Comparison of ENCODE assay signal across 11 mouse cellular contexts in the genomic region with DNA sequence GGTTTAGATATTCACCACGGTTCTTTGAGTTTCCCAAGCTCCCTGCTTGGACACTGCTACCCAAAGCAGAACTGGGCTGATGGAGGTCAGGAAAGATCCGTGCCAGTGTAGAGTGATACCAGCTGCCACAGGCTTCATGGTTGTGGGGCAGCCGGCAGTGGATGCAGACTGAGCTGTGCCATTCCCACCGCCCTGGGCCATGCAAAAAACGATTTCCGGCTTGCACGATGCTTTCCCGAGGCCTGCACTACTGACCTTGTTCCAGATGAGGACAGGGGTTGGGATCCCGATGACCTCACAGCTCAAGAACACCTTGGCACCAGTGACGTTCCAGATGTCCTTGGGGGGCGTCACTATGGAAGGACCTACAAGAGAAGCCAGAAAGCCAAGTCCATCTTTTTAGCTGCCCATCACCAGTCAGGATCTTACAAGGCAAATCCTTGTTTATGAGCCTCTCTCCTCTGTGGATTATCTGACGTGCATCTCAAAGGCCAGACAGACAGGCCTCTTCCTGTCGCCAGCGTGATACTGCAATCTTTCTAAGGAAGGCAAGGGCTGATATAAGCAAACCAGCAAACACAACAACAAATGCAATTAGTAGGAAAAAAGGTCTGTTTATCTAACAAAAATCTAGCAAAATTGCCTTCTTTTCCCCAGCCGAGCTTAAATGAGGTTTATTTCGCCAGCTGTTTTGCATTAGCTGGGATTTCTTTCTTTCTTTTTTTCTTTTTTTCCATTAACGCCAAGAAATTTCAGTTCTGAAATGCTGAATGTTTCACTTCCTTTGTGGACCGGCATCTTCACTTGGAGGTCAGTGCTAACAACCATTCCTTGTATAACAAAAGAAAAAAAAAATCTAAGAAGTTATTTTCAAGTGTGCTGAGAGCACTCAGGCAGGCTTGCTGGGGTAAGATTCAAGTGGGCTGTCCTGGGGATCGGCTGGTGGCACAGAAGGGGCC. TPM values are rescaled to one million over a fixed set of nuclear protein-coding genes. Genes with fewer than 3 reads are reported as not detected.
DNase-seq lines count a peak whose midpoint lies in the region; ATAC-seq and TF ChIP-seq lines count a peak whose summit lies in the region.
"Had no signal": no experiment of that assay in that cellular context is flagged by ENCODE, and none has a peak within 500 bp of the region (broad histone marks: within the 10 kb centered on the region; RNA-seq: fewer than 3 reads in every experiment).

No protein-coding gene starts in this region.

- 60% methylated on average over 19 of the region's 19 CpGs for WGBS in lung, embryonic 14.5 days
- 47% methylated on average over 19 of the region's 19 CpGs for WGBS in lung, adult 2 months
- WGBS in intestine, embryonic 15.5 days: 69% methylated on average over 19 of the region's 19 CpGs

- H3ac ChIP-seq in myocyte (ENCODE audit: control insufficient read depth, insufficient read length): no peak overlapping the region

- intact Hi-C loops in heart, postnatal 10 days (cut with DNase I): loop anchor here (1.0 to 10.0 kb wide), 3 partner anchors 52 to 219 kb away; a partner anchor contains a TSS

- H3K27me3 ChIP-seq in lung, embryonic 14.5 days (ENCODE audit: insufficient read depth, low read length): no peaks in the 10 kb centered on the region
- no peaks in the 10 kb centered on the region for H3K27me3 ChIP-seq in intestine, embryonic 15.5 days (replicated peaks)
- H3K27me3 ChIP-seq in myocyte (ENCODE audit: control insufficient read depth, insufficient read depth, insufficient read length): no peaks in the 10 kb centered on the region

- H3K9ac ChIP-seq in lung, embryonic 14.5 days: no peak overlapping the region
- no peak overlapping the region for H3K9ac ChIP-seq in intestine, embryonic 15.5 days
- H3K9ac ChIP-seq: forebrain, postnatal 0 days had no signal

- no peak for TF ChIP-seq CTCF in lung, embryonic 14.5 days (IDR thresholded peaks at IDR 0.05; ENCODE audit: low read depth)
- TF ChIP-seq CTCF in lung, adult 2 months (IDR thresholded peaks at IDR 0.05; ENCODE audit: insufficient read depth, low read length): no peak

- no peaks in the 10 kb centered on the region for H3K79me2 ChIP-seq in myocyte (ENCODE audit: control insufficient read depth, insufficient read depth)

- no peak for TF ChIP-seq POLR2A in lung, adult 2 months (IDR thresholded peaks at IDR 0.05; ENCODE audit: borderline replicate concordance, extremely low read depth, low read depth, low read length)
- TF ChIP-seq POLR2A in myocyte (IDR thresholded peaks at IDR 0.05; ENCODE audit: insufficient read length, low read depth): no peak

- no peak overlapping the region for H3K4me2 ChIP-seq in lung, embryonic 14.5 days
- H3K4me2 ChIP-seq in intestine, embryonic 15.5 days (replicated peaks): no peak overlapping the region
- peak overlapping the region; percentile 63 for H3K4me2 ChIP-seq in myocyte (ENCODE audit: low read depth)

- H3K4me3 ChIP-seq in lung, embryonic 14.5 days (ENCODE audit: low read depth, low read length): no peak overlapping the region
- no peak overlapping the region for H3K4me3 ChIP-seq in lung, adult 2 months (replicated peaks; ENCODE audit: extremely low read depth, low read depth, low read length)
- H3K4me3 ChIP-seq in intestine, embryonic 15.5 days (replicated peaks): no peak overlapping the region
- no peak overlapping the region for H3K4me3 ChIP-seq in myocyte
- H3K4me3 ChIP-seq: midbrain, embryonic 12.5 days had no signal

- H3K27ac ChIP-seq in lung, embryonic 14.5 days (ENCODE audit: low read depth): peak overlapping the region; percentile 40; the same call in 1 of the 2 replicates
- peak overlapping the region; percentile 28; the same call in 1 of the 2 replicates for H3K27ac ChIP-seq in intestine, embryonic 15.5 days
- H3K27ac ChIP-seq: midbrain, embryonic 12.5 days had no signal

- peak; percentile 89 for DNase-seq in heart, adult 11 months
- DNase-seq in heart, postnatal 10 days: no peak
- no peak for DNase-seq in lung, embryonic 14.5 days
- no peak for DNase-seq in lung, adult 2 months
- no peak for DNase-seq in gastrocnemius, postnatal 25 days
- DNase-seq in thymus, postnatal 4 days: no peak
- DNase-seq: cerebellum, adult 9-10 months; forebrain, postnatal 0 days had no signal

- H3K4me1 ChIP-seq in lung, embryonic 14.5 days (ENCODE audit: insufficient read depth): peaks cover 13% of the 10 kb centered on the region
- peaks cover 15% of the 10 kb centered on the region for H3K4me1 ChIP-seq in lung, adult 2 months (ENCODE audit: control insufficient read depth, insufficient read depth, low read length)
- peaks cover 14% of the 10 kb centered on the region for H3K4me1 ChIP-seq in intestine, embryonic 15.5 days (replicated peaks)

- H3K36me3 ChIP-seq in lung, embryonic 14.5 days (ENCODE audit: insufficient read depth): 0 out of 2 replicates have a peak, but pooled peaks cover 2% of the 10 kb centered on the region
- no peaks in the 10 kb centered on the region for H3K36me3 ChIP-seq in intestine, embryonic 15.5 days
- no peaks in the 10 kb centered on the region for H3K36me3 ChIP-seq in myocyte (ENCODE audit: control insufficient read depth, insufficient read depth)

- ATAC-seq in lung, embryonic 14.5 days (ENCODE audit: insufficient read depth): no peak
- no peak for ATAC-seq in intestine, embryonic 15.5 days

- H3K9me3 ChIP-seq in lung, embryonic 14.5 days (ENCODE audit: low read depth, low read length): no peaks in the 10 kb centered on the region
- H3K9me3 ChIP-seq in intestine, embryonic 15.5 days: no peaks in the 10 kb centered on the region
- H3K9me3 ChIP-seq: midbrain, embryonic 12.5 days had no signal

TF ChIP-seq in myocyte, 11 proteins besides CTCF, POLR2A, EP300 and RAD21:
- no peak for TF ChIP-seq POLR2AphosphoS2 (IDR thresholded peaks at IDR 0.05; ENCODE audit: insufficient read length, low read depth)
- TF ChIP-seq MYOG (IDR thresholded peaks at IDR 0.05; ENCODE audit: control insufficient read depth in 1 of 3, insufficient read depth in 1 of 3, insufficient read length in 2 of 3, low read depth in 2 of 3): no peak
- no peak for TF ChIP-seq TCF12 (IDR thresholded peaks at IDR 0.05; ENCODE audit: insufficient read depth, poor library complexity, severe bottlenecking)
TF ChIP-seq in myocyte: peak in this region for 0.

RNA-seq across cellular contexts. Expression of a gene that starts 45.6 kb away (rescaled TPM):
- total RNA-seq in heart, postnatal 10 days (2021): 10 to 100 TPM; 33.3 to 36.2 TPM
- polyA plus RNA-seq in lung, embryonic 14.5 days (2014; fragmentation: Nextera tagmentation; extraction: Ambion mirVana): 73.2 and 74.6 TPM in 2 replicates
- polyA plus RNA-seq in lung, adult 2 months (2012; rRNA removed): 18.2 and 18.6 TPM in 2 replicates
- 51.5 and 55.9 TPM in 2 replicates for polyA plus RNA-seq in intestine, embryonic 15.5 days (2015; fragmentation: Nextera tagmentation; extraction: Ambion mirVana)
- polyA plus RNA-seq in myocyte (2012; fragmentation: generic; extraction: Trizol): 19.5 TPM
- total RNA-seq in gastrocnemius, postnatal 25 days (2021): 10 to 100 TPM; 21.5 TPM

RNA-seq across cellular contexts. Expression of a gene that starts 45.7 kb away (rescaled TPM):
- 10 to 100 TPM; 14.4 to 17.0 TPM for total RNA-seq in heart, postnatal 10 days (2021)
- 27.4 and 29.8 TPM in 2 replicates for polyA plus RNA-seq in lung, embryonic 14.5 days (2014; fragmentation: Nextera tagmentation; extraction: Ambion mirVana)
- polyA plus RNA-seq in lung, adult 2 months (2012; rRNA removed): 8.0 and 9.6 TPM in 2 replicates
- 35.3 and 35.4 TPM in 2 replicates for polyA plus RNA-seq in intestine, embryonic 15.5 days (2015; fragmentation: Nextera tagmentation; extraction: Ambion mirVana)
- 20.2 TPM for polyA plus RNA-seq in myocyte (2012; fragmentation: generic; extraction: Trizol)
- total RNA-seq in gastrocnemius, postnatal 25 days (2021): 10 to 100 TPM; 12.8 to 18.0 TPM

RNA-seq across cellular contexts. Expression of a gene that starts 52.3 kb away (rescaled TPM):
- 100 to 1,000 TPM; 435 to 466 TPM for total RNA-seq in heart, postnatal 10 days (2021)
- polyA plus RNA-seq in lung, embryonic 14.5 days (2014; fragmentation: Nextera tagmentation; extraction: Ambion mirVana): 35.1 and 37.9 TPM in 2 replicates
- 2,523 and 4,787 TPM in 2 replicates for polyA plus RNA-seq in lung, adult 2 months (2012; rRNA removed)
- 87.4 and 92.5 TPM in 2 replicates for polyA plus RNA-seq in intestine, embryonic 15.5 days (2015; fragmentation: Nextera tagmentation; extraction: Ambion mirVana)
- polyA plus RNA-seq in myocyte (2012; fragmentation: generic; extraction: Trizol): 201 TPM
- 100 to 1,000 TPM; 105 to 156 TPM for total RNA-seq in gastrocnemius, postnatal 25 days (2021)

Comparison
In these comparisons a context has a peak if more than half of its experiments do, and no peak if none do; other contexts are left out.
1. RNA of a gene that starts 52.3 kb away (polyA plus RNA-seq): 2,523 to 4,787 TPM in lung, adult 2 months; 201 TPM in myocyte (single experiment), 87.4 to 92.5 TPM in intestine, embryonic 15.5 days and 35.1 to 37.9 TPM in lung, embryonic 14.5 days; every median in the first group is over 10 times any median in the second.